Comparison of ENCODE assay signal across 21 mouse cellular contexts in the genomic region with DNA sequence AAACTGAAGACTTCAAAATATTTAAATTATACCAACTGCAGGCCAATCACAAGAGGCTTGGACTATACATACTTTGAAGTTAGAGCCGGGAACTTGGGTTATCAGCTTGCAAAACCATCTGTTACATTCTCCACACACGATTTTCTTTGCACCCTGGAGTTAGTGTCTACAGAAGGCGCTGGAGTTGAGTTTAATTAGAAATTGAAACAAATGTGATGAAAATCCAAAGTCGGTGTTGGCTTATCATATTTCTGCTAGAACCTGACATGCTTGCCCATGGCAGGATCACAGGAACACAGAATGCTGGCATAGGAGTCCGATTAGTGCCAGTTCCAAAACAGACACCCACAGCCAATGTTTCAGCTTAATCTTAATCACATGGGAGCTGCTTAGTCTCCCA.
DNase-seq lines count a peak whose midpoint lies in the region; ATAC-seq and TF ChIP-seq lines count a peak whose summit lies in the region.
"Had no signal": no experiment of that assay in that cellular context is flagged by ENCODE, and none has a peak within 500 bp of the region (broad histone marks: within the 10 kb centered on the region; RNA-seq: fewer than 3 reads in every experiment).

No protein-coding gene starts in this region.

- H3K4me3 ChIP-seq in forebrain, embryonic 14.5 days (ENCODE audit: low read depth, low read length), result no peak overlapping the region
- H3K4me3 ChIP-seq in forebrain, embryonic 10.5 days, result no peak overlapping the region
- H3K4me3 ChIP-seq in embryonic fibroblast, embryonic 13.5 days (ENCODE audit: insufficient read depth, low read length), result no peak overlapping the region
- H3K4me3 ChIP-seq: embryonic facial prominence, embryonic 15.5 days; heart, embryonic 10.5 days; hindbrain, embryonic 13.5 days had no signal

- no peaks in the 10 kb centered on the region for H3K9me3 ChIP-seq in forebrain, embryonic 14.5 days (replicated peaks; ENCODE audit: control insufficient read depth, low read length)
- no peaks in the 10 kb centered on the region for H3K9me3 ChIP-seq in forebrain, embryonic 10.5 days
- H3K9me3 ChIP-seq: embryonic facial prominence, embryonic 15.5 days; heart, embryonic 10.5 days; hindbrain, embryonic 13.5 days had no signal

- no peaks in the 10 kb centered on the region for H3K4me1 ChIP-seq in forebrain, embryonic 14.5 days (ENCODE audit: control insufficient read depth, insufficient read depth, low read length)
- no peaks in the 10 kb centered on the region for H3K4me1 ChIP-seq in forebrain, embryonic 10.5 days
- peaks cover 13% of the 10 kb centered on the region for H3K4me1 ChIP-seq in embryonic fibroblast, embryonic 13.5 days (ENCODE audit: control insufficient read depth, insufficient read depth, low read length)
- H3K4me1 ChIP-seq: heart, embryonic 10.5 days; hindbrain, embryonic 13.5 days had no signal

- H3K4me2 ChIP-seq in forebrain, embryonic 14.5 days (ENCODE audit: low read length), result no peak overlapping the region
- H3K4me2 ChIP-seq: embryonic facial prominence, embryonic 15.5 days; hindbrain, embryonic 13.5 days had no signal

- peak; percentile 34; the same call in 1 of the 2 replicates for ATAC-seq in forebrain, embryonic 14.5 days
- ATAC-seq: activated CD4-positive, CD25-positive, alpha-beta regulatory T cell, adult 4 months; hindbrain, postnatal 0 days; Patski had no signal

- WGBS in forebrain, embryonic 14.5 days, result 76% methylated on average over 5 of the region's 5 CpGs
- WGBS in forebrain, embryonic 10.5 days, result 88% methylated on average over 5 of the region's 5 CpGs

- TF ChIP-seq POLR2A in embryonic fibroblast, embryonic 13.5 days (IDR thresholded peaks at IDR 0.05; ENCODE audit: low read depth, low read length), result no peak

- no peak overlapping the region for H3K9ac ChIP-seq in forebrain, embryonic 14.5 days (ENCODE audit: low read length)
- H3K9ac ChIP-seq: embryonic facial prominence, embryonic 15.5 days; hindbrain, embryonic 13.5 days had no signal

- intact Hi-C loops in heart, postnatal 25 days (cut with DNase I), result no loop called here

- no peak overlapping the region for H3K27ac ChIP-seq in forebrain, embryonic 14.5 days (ENCODE audit: low read depth, low read length)
- H3K27ac ChIP-seq in forebrain, embryonic 10.5 days, result no peak overlapping the region
- 0 out of 2 replicates have a peak overlapping the region, but pooled peaks have one; percentile 90 for H3K27ac ChIP-seq in embryonic fibroblast, embryonic 13.5 days (ENCODE audit: insufficient read depth, low read length)
- H3K27ac ChIP-seq: embryonic facial prominence, embryonic 15.5 days; heart, embryonic 10.5 days; hindbrain, embryonic 13.5 days; hindbrain, postnatal 0 days had no signal

- no peak for TF ChIP-seq CTCF in embryonic fibroblast, embryonic 13.5 days (IDR thresholded peaks at IDR 0.05; ENCODE audit: borderline replicate concordance, insufficient read depth, low read length)

- H3K36me3 ChIP-seq in forebrain, embryonic 14.5 days (ENCODE audit: control insufficient read depth, insufficient read depth, low read length), result no peaks in the 10 kb centered on the region
- H3K36me3 ChIP-seq in forebrain, embryonic 10.5 days (replicated peaks), result no peaks in the 10 kb centered on the region
- H3K36me3 ChIP-seq: embryonic facial prominence, embryonic 15.5 days; heart, embryonic 10.5 days; hindbrain, embryonic 13.5 days had no signal

- no peaks in the 10 kb centered on the region for H3K27me3 ChIP-seq in forebrain, embryonic 14.5 days (replicated peaks; ENCODE audit: control insufficient read depth, insufficient read depth, low read length)
- H3K27me3 ChIP-seq in forebrain, embryonic 10.5 days (ENCODE audit: poor library complexity, severe bottlenecking), result no peaks in the 10 kb centered on the region
- H3K27me3 ChIP-seq: embryonic facial prominence, embryonic 15.5 days; hindbrain, embryonic 13.5 days; Patski had no signal

- DNase-seq in forebrain, embryonic 14.5 days (ENCODE audit: low spot score), result peak; percentile 16
- no peak for DNase-seq in forebrain, embryonic 10.5 days (ENCODE audit: extremely low spot score, low spot score)
- DNase-seq in layer of hippocampus, adult 9-11 months, result peak; percentile 12
- no peak for DNase-seq in layer of hippocampus, adult 8-10 months (ENCODE audit: low spot score in 2 of 2)
- no peak for DNase-seq in heart, postnatal 25 days (ENCODE audit: low spot score)
- no peak for DNase-seq in Muller cell, postnatal 12 days (ENCODE audit: inconsistent ontology term)
- DNase-seq: adrenal gland, postnatal 14 days; cerebellum, adult 11 months; cerebellum, adult 8-10 months; cerebellum, postnatal 14 days; embryo, embryonic 11 days; heart, adult 18-20 months; heart, postnatal 10 days; kidney, adult 18-20 months had no signal

Comparison
In these comparisons a context has a peak if more than half of its experiments do, and no peak if none do; other contexts are left out.
1. DNase-seq: peak in forebrain, embryonic 14.5 days (single experiment) and layer of hippocampus, adult 9-11 months (single experiment); none in forebrain, embryonic 10.5 days (single experiment), layer of hippocampus, adult 8-10 months (0 of 2), heart, postnatal 25 days (single experiment) and Muller cell, postnatal 12 days (single experiment).